Mouse (Mus musculus) lung, postnatal 0 days (tissue): Measurements from ENCODE around the gene Fastkd3. TPM values are rescaled to one million over a fixed set of nuclear protein-coding genes. Genes with fewer than 3 reads are reported as not detected.

ENCODE experiments used
- ATAC-seq: fragments of 200-750 bp; cut with Nextera tagmentation; 2 replicates; pipeline ENCODE4 v1.8.0; 2017; ENCODE audit warnings: moderate library complexity
- DNase-seq: peaks from one replicate; pipeline ENCODE4 v3.0.0-alpha.2; 2016; ENCODE audit warnings: low spot score
- H3K27ac ChIP-seq: fragments of 300-500 bp; sonication (generic); 2 replicates; pipeline ENCODE4 v1.5.1; 2014; ENCODE audit warnings: antibody characterized with exemption, mild to moderate bottlenecking, low read length, mixed read lengths
- H3K27me3 ChIP-seq: fragments of 300-500 bp; sonication (generic); replicated peaks from 2 replicates; pipeline ENCODE4 v1.6.1; 2014; ENCODE audit warnings: low read length, mixed read lengths; ENCODE audit not compliant: insufficient read depth
- H3K36me3 ChIP-seq: fragments of 300-500 bp; sonication (generic); 2 replicates; pipeline ENCODE4 v1.6.1; 2014; ENCODE audit warnings: low read length, mixed read lengths; ENCODE audit not compliant: insufficient read depth
- H3K4me1 ChIP-seq: fragments of 300-500 bp; sonication (generic); 2 replicates; pipeline ENCODE4 v1.6.1; 2014; ENCODE audit warnings: antibody characterized with exemption, low read depth, low read length, mixed read lengths; ENCODE audit not compliant: insufficient read depth
- H3K4me2 ChIP-seq: fragments of 300-500 bp; sonication (generic); replicated peaks from 2 replicates; pipeline ENCODE4 v1.6.1; 2014; ENCODE audit warnings: low read depth, mild to moderate bottlenecking, low read length, moderate library complexity, mixed read lengths
- H3K4me3 ChIP-seq: fragments of 300-500 bp; sonication (generic); 2 replicates; pipeline ENCODE4 v1.5.1; 2014; ENCODE audit warnings: low read depth, low read length
- H3K9ac ChIP-seq: fragments of 300-500 bp; sonication (generic); replicated peaks from 2 replicates; pipeline ENCODE4 v1.6.1; 2014; ENCODE audit warnings: low read depth, mild to moderate bottlenecking
- H3K9me3 ChIP-seq: fragments of 300-500 bp; sonication (generic); 2 replicates; pipeline ENCODE4 v1.6.1; 2016; ENCODE audit warnings: low read length, mixed read lengths
- CTCF ChIP-seq: IDR thresholded peaks from 2 replicates; pipeline ENCODE4 v1.5.1; 2016; ENCODE audit warnings: antibody characterized with exemption, mild to moderate bottlenecking
- EP300 ChIP-seq: IDR thresholded peaks from 2 replicates; pipeline ENCODE4 v1.6.1; 2016; ENCODE audit warnings: antibody characterized with exemption, mild to moderate bottlenecking, control low read depth
- WGBS: fragments of 180-500 bp; shearing (Covaris S2); extraction: QIAGEN DNeasy Blood & Tissue Kit; methylation state at CpG from one replicate; pipeline ENCODE4 v1.1.7; 2014; 5-methylcytosine and 5-hydroxymethylcytosine counted together
- polyA plus RNA-seq: library from polyadenylated mRNA; unstranded; fragments of >200 nt; fragmentation: Nextera tagmentation; extraction: Ambion mirVana; gene quantifications from 2 replicates; pipeline ENCODE4 v1.2.1, GENCODE M21; 2015

The Fastkd3 gene
- polyA plus RNA-seq, 1 experiment from 2014 or later: 14.1 TPM

DNA sequence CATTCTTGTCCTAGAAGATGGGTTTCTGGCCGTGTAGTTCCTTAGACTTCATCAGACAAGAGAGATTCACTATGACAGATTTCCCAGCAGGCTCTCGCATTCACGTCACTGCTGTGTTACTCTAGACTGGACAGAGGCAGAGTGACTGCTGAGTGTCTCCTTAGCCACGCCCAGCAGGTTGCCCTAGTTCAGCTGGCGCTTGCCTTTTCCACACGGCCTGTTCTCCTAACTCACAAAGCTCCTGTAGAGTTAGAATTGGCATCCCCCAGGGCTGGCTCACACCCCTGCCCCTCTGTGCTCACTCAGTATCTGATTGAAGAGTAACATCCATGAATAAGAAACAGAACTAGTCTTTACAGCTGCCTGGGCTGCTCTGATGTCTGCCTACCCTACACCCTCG, 3.4 kb downstream of the Fastkd3 start:
- H3K27ac ChIP-seq: no peak overlapping the region
- no peak overlapping the region for H3K9ac ChIP-seq
- 84% methylated on average over 7 of the region's 7 CpGs for WGBS
- no peaks in the 10 kb centered on the region for H3K27me3 ChIP-seq
- no peak overlapping the region for H3K4me3 ChIP-seq
- no peaks in the 10 kb centered on the region; the same call in 1 of the 2 replicates for H3K4me1 ChIP-seq
- DNase-seq: no peak
- H3K4me2 ChIP-seq: no peak overlapping the region
- no peak for TF ChIP-seq EP300
- TF ChIP-seq CTCF: no peak
- no peak for ATAC-seq
- no peaks in the 10 kb centered on the region for H3K9me3 ChIP-seq
- peaks cover 25% of the 10 kb centered on the region for H3K36me3 ChIP-seq

GRCm38 (mm10) chr13:68588352-68588751, 6.3 kb downstream of the Fastkd3 start:
- no peak overlapping the region for H3K27ac ChIP-seq
- no peaks in the 10 kb centered on the region for H3K4me1 ChIP-seq
- no peaks in the 10 kb centered on the region for H3K27me3 ChIP-seq
- TF ChIP-seq CTCF (no peak), EP300 (no peak)
- H3K9ac ChIP-seq: no peak overlapping the region
- no peak for DNase-seq
- H3K4me3 ChIP-seq: no peak overlapping the region
- ATAC-seq: no peak
- H3K4me2 ChIP-seq: no peak overlapping the region
- H3K9me3 ChIP-seq: no peaks in the 10 kb centered on the region
- peaks cover 48% of the 10 kb centered on the region for H3K36me3 ChIP-seq

DNA sequence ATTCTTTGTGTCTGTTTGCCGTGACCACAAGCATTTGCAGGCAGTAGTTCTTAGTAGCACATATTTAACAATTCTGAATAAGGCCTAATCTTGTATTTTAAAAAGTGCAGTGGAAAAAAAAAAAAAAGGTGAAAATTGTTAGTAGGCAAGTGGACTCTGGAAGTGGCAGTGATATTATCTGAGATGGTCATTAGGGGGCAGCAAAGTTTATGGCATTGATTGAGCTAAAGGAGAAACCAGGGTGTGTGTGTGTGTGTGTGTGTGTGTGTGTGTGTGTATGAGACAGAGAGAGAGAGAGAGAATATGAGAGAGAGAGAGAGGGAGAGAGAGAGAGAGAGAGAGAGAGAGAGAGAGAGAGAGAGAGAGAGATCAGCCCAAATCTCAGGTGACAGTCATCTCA, 11.8 kb downstream of the Fastkd3 start:
- no peak overlapping the region for H3K4me2 ChIP-seq

GRCm38 (mm10) chr13:68597199-68597598, 15.2 kb downstream of the Fastkd3 start, which contains the start of gene 1700001L19Rik:
Gene 1700001L19Rik (plus strand): TSS chr13:68597421.
- no peak within 1 kb of the TSS for H3K27ac ChIP-seq
- peak; percentile 37 for ATAC-seq
- H3K9ac ChIP-seq: no peak within 1 kb of the TSS
- H3K4me2 ChIP-seq: peak within 1 kb of the TSS; percentile 39
- H3K27me3 ChIP-seq: no peaks in the 10 kb centered on the region
- no peak within 1 kb of the TSS for H3K4me3 ChIP-seq
- H3K4me1 ChIP-seq: no peaks in the 10 kb centered on the region
- 0 out of 2 replicates have a peak, but pooled peaks cover 7% of the 10 kb centered on the region for H3K36me3 ChIP-seq
- WGBS: 12% methylated on average over 10 of the region's 10 CpGs
- no peak for DNase-seq
- TF ChIP-seq CTCF (no peak), EP300 (no peak)
- H3K9me3 ChIP-seq: no peaks in the 10 kb centered on the region

More for the DNA sequence above, 11.8 kb downstream of the Fastkd3 start:
- no peak for TF ChIP-seq EP300
- TF ChIP-seq CTCF: peak; percentile 64
- no peak for ATAC-seq
- peaks cover 27% of the 10 kb centered on the region for H3K36me3 ChIP-seq
- no peaks in the 10 kb centered on the region for H3K27me3 ChIP-seq
- H3K9ac ChIP-seq: no peak overlapping the region
- H3K4me1 ChIP-seq: no peaks in the 10 kb centered on the region
- H3K27ac ChIP-seq: no peak overlapping the region
- peak; percentile 37 for DNase-seq
- H3K4me3 ChIP-seq: no peak overlapping the region
- no peaks in the 10 kb centered on the region for H3K9me3 ChIP-seq
- 79% methylated on average over 1 of the region's 1 CpGs for WGBS

GRCm38 (mm10) chr13:68597667-68598066, 15.6 kb downstream of the Fastkd3 start:
- H3K27ac ChIP-seq: no peak overlapping the region
- no peaks in the 10 kb centered on the region for H3K27me3 ChIP-seq
- H3K4me3 ChIP-seq: no peak overlapping the region
- peak; percentile 60 for DNase-seq
- WGBS: 10% methylated on average over 13 of the region's 13 CpGs
- H3K36me3 ChIP-seq: 0 out of 2 replicates have a peak, but pooled peaks cover 4% of the 10 kb centered on the region
- TF ChIP-seq EP300: no peak
- TF ChIP-seq CTCF: no peak
- ATAC-seq: peak; percentile 84
- no peak overlapping the region for H3K9ac ChIP-seq
- H3K4me2 ChIP-seq: peak overlapping the region; percentile 39
- no peaks in the 10 kb centered on the region for H3K9me3 ChIP-seq
- H3K4me1 ChIP-seq: no peaks in the 10 kb centered on the region

DNA sequence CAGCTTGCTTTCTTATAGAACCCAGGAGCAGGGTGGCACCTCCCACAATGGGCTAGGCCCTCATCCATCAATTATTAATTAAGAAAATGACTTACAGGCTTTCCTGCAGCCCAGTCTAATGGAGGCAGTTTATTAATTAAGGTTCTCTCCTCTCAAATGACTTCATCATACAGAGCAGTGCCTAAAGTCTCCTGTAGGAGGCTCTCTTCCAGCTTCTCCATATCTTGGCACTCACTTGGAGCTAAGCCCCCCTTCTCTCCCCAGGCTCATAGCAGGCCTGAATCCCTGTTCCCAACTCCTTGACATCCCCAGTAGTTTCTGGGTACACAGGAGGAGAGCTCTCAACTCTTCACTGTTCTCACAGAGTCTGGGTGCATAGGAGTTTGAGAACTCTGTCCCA, 16.9 kb downstream of the Fastkd3 start:
- Histone ChIP-seq H3K4me2 (no peak overlapping the region), H3K4me1 (no peaks in the 10 kb centered on the region), H3K36me3 (no peaks in the 10 kb centered on the region), H3K9me3 (no peaks in the 10 kb centered on the region), H3K4me3 (no peak overlapping the region), H3K9ac (no peak overlapping the region), H3K27ac (no peak overlapping the region), H3K27me3 (no peaks in the 10 kb centered on the region)
- ATAC-seq (no peak), DNase-seq (no peak)
- TF ChIP-seq CTCF (peak; percentile 27), EP300 (no peak)

DNA sequence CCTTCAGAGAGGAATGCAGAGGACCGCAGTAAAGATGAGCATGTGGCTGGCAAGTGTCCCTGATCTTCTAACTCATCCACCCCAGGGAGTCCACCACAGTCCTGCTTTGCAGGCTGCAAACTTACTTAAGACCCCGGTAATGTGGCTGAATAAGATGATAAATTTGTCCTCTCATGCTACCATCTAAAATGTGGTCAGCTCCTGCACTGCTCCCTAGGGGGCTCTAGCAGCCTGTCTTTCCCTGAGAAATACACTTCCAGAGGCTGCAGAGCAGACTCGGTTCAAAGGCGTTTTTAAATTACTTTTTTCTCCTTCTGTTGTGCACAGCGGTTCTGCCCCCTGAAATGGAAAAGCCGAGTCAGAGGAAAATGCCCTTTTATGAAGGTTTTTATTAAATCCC, 19.1 kb downstream of the Fastkd3 start:
- H3K36me3 ChIP-seq: no peaks in the 10 kb centered on the region
- DNase-seq: peak; percentile 55

More for the DNA sequence above, 19.1 kb downstream of the Fastkd3 start:
- peak; percentile 21; the same call in 1 of the 2 replicates for ATAC-seq
- no peaks in the 10 kb centered on the region; the same call in 1 of the 2 replicates for H3K4me1 ChIP-seq
- 21% methylated on average over 6 of the region's 6 CpGs for WGBS
- no peak overlapping the region for H3K9ac ChIP-seq
- H3K27me3 ChIP-seq: no peaks in the 10 kb centered on the region
- TF ChIP-seq EP300 (no peak), CTCF (peak; percentile 70)
- no peaks in the 10 kb centered on the region for H3K9me3 ChIP-seq
- no peak overlapping the region for H3K4me3 ChIP-seq
- no peak overlapping the region for H3K4me2 ChIP-seq
- no peak overlapping the region for H3K27ac ChIP-seq
